Mouse (Mus musculus) spleen, postnatal 10 days (tissue): ENCODE measurements around the gene Gm15319.
"Not testable (repeated sequence)": the region's sequence is repeated elsewhere in the genome, so short reads cannot be mapped to it uniquely, and the experiment has no call there.

Experiments used
- DNase-seq, 2 experiments: peaks; one replicate each; pipeline ENCODE4 v3.0.0; 2021 to 2022; ENCODE audit warnings: low spot score in 2 of 2

The Gm15319 gene

DNA sequence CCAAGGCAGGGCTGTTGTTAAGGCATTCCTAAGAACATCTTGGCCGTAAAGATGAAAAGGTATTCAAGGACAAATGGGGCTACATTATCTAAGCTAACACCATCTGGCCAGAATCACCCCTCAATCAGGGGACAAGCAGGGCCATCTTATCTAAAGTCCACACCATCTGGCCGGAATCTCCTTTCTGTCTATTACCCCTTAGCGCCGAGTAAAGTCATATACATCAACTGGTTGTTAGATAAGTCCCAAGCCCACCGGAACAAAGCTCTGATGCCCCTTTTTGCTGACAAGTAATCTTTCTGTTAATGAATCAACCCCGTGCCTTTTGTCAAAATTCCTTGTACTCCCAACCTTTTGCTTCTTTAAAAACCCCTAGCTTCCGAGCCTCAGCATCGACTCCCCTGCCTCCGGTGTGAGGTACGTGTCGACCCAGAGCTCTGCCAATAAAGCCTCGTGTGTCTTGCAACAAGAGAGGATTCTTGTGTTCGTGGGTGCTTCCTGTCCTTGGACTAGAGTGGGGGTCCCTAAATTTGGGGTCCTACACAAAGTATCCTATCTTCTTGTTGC is 65.0 kb downstream of the Gm15319 start:
- DNase-seq, result peak in 1 of 2 experiments; percentile 21

GRCm38 (mm10) chr8:20296803-20297702 is 66.0 kb downstream of the Gm15319 start:
- peak; percentile 71 to 79 for DNase-seq

DNA sequence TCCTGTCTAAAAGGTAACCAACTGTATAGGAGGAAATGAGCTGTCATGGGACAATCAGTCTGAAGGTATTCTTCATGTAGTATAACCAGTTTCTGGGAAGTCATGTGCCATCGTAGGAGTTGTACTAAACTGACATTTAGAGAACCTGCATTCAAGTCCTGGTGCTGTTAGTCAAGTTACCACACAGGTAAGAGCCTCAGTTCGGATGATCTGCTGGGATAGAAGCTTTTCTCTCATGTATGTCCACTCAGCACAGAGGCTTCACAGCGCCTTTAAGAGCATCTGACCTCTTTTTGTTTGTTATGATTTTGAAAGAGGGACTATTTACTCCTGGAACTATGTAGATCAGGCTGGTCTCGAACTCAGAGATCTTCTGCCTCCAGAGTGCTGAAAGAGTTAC is 67.1 kb downstream of the Gm15319 start:
- DNase-seq, result not testable (repeated sequence)

- DNase-seq, result peak in 1 of 2 experiments; percentile 24
Observed at GRCm38 (mm10) chr8:20294826-20295225, 68.2 kb downstream of the Gm15319 start.

DNA sequence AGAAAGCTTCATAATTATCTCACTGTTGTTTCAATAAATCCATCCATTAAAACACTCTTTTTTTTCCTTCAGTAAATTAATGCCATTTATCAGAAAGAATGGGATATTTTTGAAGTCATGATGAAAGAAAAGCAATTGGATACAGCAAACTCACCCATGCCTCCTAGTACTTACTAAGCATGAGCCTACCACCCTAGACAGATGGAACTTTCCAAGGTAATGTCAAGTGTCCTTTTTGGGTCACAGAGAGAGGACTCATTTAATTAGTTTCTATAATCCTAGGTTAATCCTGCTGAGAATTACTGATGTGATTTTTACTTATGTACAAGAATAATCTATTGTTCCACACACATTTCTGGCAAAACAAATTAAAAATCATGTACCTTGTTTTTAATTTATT is 69.0 kb downstream of the Gm15319 start:
- peak in 1 of 2 experiments; percentile 8 for DNase-seq

DNA sequence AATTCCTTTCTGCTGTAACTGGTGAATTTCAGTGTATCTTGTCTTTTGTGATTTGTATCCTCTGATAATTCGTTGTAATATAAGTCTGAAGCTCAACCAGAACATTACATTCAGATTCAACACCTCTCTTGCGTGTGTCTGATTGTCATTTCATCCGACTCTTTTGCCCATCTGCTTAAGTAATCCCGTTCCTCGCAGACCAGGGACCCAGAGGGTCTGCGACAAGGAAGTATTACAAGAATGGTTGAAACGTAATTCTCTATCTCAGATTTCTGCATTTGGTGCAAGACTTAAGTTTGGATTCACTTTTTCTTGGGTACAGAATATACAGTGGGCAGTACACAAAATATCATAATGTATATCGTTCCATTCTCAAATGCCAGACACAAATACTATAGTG is 73.0 kb downstream of the Gm15319 start:
- not testable (repeated sequence) for DNase-seq

- DNase-seq, result not testable (repeated sequence)
Observed at GRCm38 (mm10) chr8:20288878-20289277, 74.1 kb downstream of the Gm15319 start.

GRCm38 (mm10) chr8:20287706-20288105 is 75.3 kb downstream of the Gm15319 start:
- DNase-seq, result peak in 1 of 2 experiments; percentile 14
